Mouse (Mus musculus) Muller cell, postnatal 12 days (primary cell): ENCODE measurements around the gene Prkar1a.
"Not testable (repeated sequence)": the region's sequence is repeated elsewhere in the genome, so short reads cannot be mapped to it uniquely, and the experiment has no call there.

ENCODE experiments used
- DNase-seq: peaks from one replicate; pipeline ENCODE4 v3.0.0-alpha.2; 2015; ENCODE audit errors: inconsistent ontology term

Prkar1a gene

DNA sequence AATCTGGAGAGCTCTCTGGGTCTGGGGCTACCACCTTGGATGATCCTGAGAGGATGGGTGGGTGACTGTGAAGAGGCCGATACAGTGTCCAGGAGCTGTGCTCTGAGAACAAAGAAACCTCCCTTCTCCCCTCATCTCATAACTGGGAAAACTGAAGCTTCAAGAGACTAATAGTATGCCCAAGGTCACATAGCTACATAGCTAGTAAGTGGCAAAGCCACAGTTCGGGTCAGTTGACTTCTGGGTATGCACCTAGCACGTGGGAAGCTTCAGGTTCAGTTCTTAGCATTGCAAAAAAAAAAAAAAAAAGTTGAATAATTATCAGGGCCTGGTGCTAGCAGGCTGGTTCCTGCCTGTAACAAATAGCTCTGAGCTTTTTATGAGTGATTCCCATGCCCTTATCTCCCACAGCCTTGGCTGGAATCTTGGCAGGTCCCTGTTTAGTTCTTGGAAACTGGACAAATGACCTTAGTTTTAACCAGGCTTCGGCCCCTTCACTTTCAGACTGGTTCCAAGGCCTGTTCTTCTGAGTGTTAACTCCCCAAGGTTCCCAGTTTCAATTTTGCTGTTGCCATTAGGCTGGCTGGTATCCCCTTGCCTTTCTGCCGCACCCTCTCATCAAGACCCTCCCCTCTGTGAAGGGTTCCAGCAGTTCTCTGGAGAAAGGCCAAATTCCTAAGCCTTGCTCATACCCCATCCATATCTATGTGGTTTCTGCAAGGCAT, 7.5 kb upstream of the Prkar1a start:
- peak; percentile 65 for DNase-seq

- DNase-seq: peak; percentile 70
Measured at GRCm38 (mm10) chr11:109648510-109648909, 695 bp upstream of the Prkar1a start.

DNA sequence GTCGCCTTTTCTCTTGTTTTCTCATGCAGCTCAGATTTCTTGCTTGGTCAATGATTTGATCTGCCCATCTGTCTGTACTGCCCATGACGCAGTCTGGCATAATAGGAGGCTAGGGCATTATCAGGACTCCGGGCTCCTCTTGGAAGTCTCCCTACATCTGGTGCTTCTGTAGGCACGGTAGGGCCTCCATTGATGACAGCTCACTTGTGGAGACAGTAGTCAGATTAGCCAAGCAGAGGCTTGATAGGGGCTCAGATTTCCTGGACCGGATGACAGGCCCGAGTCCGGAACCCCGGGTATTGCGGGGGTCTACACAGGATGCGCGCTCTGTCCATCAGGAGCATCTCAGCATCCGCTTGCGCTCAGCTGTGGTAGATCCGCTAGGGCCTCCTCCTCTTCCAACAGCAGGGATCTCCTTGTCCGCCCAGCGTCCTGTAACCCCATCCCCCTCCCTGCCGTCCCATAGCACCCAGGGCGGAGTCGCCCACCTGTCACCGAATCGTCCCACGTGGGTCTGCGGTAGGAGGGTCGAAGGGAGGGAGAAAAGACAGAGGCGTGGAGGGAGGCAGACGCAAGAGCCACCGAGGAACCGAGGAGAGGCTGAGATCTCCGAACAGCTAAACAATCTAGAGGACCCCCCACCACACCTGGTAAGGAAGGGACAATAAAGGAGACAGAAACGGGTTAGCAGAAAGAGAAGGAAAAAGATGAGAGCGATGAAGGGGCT, 933 bp downstream of the Prkar1a start:
- peak; percentile 93 for DNase-seq

GRCm38 (mm10) chr11:109650788-109651565, 1.8 kb downstream of the Prkar1a start:
- DNase-seq: peak; percentile 86

DNA sequence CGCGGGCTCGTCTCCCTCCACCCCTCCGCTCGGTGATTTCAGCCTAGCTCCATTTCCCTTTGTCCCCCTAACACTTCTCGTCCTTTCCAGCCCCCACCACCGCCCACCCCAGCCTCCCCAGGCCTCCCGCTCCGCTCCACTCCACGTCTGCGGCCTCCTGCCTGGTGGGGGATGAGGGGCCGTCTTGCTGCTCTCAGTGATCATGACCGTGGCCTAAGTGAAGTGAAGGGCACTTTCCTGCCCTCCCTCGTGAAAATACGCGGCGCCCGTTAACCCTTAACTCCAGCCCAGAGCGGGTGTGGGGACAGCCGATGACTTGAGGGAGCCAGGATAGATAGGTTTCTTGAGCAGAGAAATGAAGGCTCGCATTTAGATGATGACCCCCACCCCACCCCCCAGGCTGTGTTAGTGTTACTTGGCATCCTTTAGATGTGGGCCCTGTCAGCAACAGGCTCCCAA, 2.4 kb downstream of the Prkar1a start:
- DNase-seq: peak; percentile 43

DNA sequence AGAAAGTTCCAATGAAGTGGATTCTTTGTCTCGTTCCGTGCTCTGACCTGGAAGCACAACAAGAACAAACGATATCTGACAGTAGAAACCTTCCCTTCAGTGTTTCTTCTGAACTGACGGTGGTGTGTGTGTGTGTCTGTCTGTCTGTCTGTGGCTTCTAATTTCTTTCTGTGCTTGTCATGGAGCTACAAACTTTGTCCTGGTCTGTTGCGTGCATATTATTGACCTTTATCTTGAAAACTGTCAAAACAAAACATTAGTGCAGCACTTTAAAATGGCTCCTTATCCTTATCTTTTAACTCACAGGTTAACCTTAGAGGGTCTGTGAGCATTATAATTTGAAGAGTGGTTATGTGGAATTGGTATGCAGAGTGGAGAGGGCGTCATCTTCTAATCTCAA, 3.3 kb downstream of the Prkar1a start:
- DNase-seq: no peak

DNA sequence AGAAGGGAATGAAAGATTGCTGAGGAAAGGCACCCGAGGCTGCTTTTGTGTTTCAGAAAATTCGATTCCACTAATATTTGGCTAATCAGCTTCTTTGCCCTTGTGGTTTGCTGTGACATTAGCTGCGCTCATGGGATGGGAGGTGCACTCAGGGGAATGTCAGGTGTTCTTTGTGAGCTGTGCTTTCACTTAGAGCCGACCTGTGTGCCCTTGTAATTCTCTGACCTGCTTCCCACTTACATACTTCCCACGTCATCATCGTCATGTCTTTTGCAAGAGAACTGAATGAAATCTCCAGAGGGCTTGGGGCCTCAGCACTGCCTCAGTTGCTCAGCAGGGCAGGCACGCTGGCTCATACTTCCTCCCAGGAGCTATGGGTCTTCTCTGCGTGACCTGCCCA, 4.0 kb downstream of the Prkar1a start:
- no peak for DNase-seq

DNA sequence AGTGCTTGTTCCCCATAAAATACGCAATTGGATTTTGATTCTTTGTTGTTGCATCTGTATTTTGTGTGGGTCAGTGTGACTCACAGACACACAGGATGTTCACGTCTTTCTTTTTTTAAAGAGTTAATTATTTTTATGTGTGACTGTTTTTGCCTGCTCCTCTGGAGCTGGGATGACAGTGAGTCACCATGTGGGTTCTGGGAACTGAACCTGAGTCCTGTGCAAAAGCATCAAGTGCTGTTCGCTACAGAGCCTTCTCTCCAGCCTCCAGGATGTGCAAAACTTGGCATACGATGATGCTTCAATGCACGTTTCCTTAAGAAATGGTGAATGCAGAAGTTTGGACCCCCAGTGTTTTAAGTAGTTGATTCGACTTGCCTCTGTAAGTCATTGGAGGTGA, 5.4 kb downstream of the Prkar1a start:
- no peak for DNase-seq

GRCm38 (mm10) chr11:109656232-109656631, 7.0 kb downstream of the Prkar1a start:
- no peak for DNase-seq

- not testable (repeated sequence) for DNase-seq
Measured at GRCm38 (mm10) chr11:109660526-109660925, 11.3 kb downstream of the Prkar1a start.

DNA sequence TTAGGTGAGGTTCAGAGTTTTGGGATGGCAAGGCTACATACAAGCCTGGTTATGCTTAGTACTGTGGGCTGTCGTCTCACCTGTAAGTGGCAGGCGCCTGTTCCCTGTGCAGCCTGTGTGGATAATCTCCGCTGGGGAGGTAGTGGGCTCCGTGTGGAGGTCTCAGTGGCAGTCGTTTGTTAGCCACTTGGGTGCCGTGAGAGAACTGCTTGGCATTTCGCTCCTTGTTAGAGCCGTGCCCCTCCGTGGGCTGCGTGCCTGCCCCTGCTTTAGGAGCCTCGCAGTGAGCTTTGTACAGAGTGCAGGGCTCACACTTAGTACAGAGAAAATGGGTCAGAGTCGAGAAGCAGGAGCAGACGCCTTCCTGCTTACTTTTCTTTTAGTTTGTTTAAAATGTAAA, 15.1 kb downstream of the Prkar1a start:
- no peak for DNase-seq

DNA sequence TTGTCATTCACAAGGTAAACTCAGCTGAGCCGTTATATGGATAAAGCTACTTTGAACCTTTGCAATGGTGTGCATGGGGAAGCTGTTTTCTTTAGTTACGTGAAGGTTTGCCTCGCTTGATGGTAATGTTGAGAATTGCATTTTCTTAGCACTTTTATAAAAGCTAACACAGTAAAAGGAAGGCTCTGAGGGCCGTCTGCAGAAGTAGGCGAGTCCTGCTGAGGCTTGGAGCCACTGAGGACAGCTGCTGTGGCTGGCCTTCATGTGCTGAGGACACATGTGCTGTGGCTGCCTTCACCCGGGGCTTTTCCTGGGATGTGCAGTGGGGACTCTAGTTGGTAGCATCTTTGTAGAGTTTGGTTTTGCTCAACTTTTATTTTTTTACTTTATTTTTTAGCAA, 16.2 kb downstream of the Prkar1a start:
- DNase-seq: no peak

GRCm38 (mm10) chr11:109666411-109666810, 17.2 kb downstream of the Prkar1a start:
- no peak for DNase-seq

DNA sequence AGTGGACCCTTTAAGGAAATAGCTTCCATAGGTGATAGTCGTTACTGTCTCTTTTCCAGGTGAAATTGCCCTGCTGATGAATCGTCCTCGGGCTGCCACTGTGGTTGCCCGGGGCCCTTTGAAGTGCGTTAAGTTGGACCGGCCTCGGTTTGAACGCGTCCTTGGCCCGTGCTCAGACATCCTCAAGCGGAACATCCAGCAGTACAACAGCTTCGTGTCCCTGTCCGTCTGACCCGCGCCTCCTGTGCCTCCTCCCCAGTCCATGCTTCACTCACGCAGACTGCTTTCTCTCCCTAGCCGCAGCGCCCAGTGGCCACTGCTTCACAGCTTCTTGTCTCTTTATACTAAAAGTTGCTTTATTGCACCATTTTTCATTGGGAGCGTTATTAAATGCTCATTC, 18.2 kb downstream of the Prkar1a start:
- no peak for DNase-seq

DNA sequence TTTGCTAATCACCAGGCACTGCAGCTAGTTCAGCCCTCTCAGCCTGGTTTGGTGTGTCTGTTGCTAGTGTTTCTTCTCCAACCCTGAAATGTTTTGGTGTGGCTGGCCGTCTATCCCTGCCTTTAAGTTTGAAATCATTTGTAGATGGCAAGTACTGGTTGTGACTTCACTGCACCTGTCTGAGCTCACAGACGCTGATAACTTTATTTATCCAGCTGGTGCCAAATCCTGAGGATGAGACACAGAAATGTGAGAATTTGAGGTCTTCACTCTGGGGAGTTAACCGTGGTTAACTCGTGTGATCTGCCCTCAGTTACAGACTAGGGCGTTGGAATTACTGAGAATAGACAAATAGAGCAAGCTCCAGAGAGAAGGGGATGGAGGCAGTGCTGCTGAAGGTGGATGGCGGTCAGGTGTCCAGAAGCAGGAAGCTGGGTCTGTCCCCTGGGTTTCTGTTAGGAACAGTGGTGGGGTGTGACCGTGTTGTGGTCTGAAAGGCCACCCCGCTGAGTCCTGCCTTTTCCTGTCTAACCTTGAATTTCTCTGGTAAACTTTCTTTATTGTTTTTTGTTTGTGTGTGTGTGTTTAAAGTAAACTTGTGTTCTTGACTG, 19.0 kb downstream of the Prkar1a start:
- no peak for DNase-seq

GRCm38 (mm10) chr11:109669149-109669708, 20.0 kb downstream of the Prkar1a start:
- DNase-seq: no peak

- peak; percentile 59 for DNase-seq
Measured at GRCm38 (mm10) chr11:109670026-109670916, 21.1 kb downstream of the Prkar1a start.

- no peak for DNase-seq
Measured at GRCm38 (mm10) chr11:109671136-109672020, 22.2 kb downstream of the Prkar1a start.

GRCm38 (mm10) chr11:109672021-109672324, 22.8 kb downstream of the Prkar1a start:
- DNase-seq: no peak

- no peak for DNase-seq
Measured at GRCm38 (mm10) chr11:109672396-109672795, 23.2 kb downstream of the Prkar1a start.
